Mouse (Mus musculus): ENCODE data around the gene Rtl10.

DNA sequence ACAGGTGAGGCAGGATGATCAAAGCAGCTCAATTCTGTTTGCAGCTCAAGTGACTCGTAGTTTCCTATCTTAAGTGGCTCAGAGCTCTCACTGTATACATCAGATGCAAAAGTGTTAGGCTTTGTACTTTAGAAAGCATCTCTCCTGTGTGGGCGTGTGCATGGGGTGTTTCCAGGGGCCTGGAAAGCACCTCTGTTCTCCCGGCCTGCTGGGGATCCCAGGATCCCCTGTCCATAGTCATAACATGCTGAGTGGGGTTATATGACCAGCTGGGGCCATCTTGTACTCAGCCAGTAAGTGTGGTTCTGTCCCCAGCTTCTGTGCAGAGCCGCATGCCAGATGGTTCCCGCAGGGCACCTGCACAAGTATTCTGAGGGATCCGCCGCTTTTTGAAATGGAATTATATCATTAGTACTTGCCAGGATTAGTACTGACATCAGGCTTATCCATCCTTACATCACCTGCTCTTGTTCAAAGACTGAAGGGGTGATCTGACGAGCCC lies 46.3 kb upstream of the Rtl10 start:
- no peak for TF ChIP-seq CTCF (IDR thresholded peaks at IDR 0.05; ENCODE audit: control insufficient read depth, insufficient read depth, low read length)
- no peak for TF ChIP-seq POLR2A (IDR thresholded peaks at IDR 0.05; ENCODE audit: borderline replicate concordance, control insufficient read depth, low read depth, low read length)
